Mouse (Mus musculus) ES-Bruce4 (cell line): ENCODE data around the gene Magi1. TPM values are rescaled to one million over a fixed set of nuclear protein-coding genes. Genes with fewer than 3 reads are reported as not detected.

Experiments
- H3K27ac ChIP-seq: 2 replicates; pipeline ENCODE4 v1.5.1; 2012; ENCODE audit warnings: low read length, inconsistent platforms; ENCODE audit not compliant: insufficient read depth
- H3K27me3 ChIP-seq: 2 replicates; pipeline ENCODE4 v1.6.1; 2012; ENCODE audit warnings: mild to moderate bottlenecking, low read length, inconsistent platforms; ENCODE audit not compliant: control insufficient read depth, poor library complexity, insufficient read depth, severe bottlenecking
- H3K36me3 ChIP-seq: 2 replicates; pipeline ENCODE4 v1.6.1; 2012; ENCODE audit warnings: inconsistent platforms, mild to moderate bottlenecking, low read length, moderate library complexity; ENCODE audit not compliant: control insufficient read depth, poor library complexity, insufficient read depth, severe bottlenecking
- H3K4me1 ChIP-seq: one replicate; pipeline ENCODE4 v1.8.1; 2011; ENCODE audit warnings: low read length; ENCODE audit not compliant: control insufficient read depth, insufficient read depth
- H3K4me3 ChIP-seq: 2 replicates; pipeline ENCODE4 v1.5.1; 2011; ENCODE audit warnings: low read depth, mild to moderate bottlenecking, low read length
- H3K9ac ChIP-seq: 2 replicates; pipeline ENCODE4 v1.6.1; 2012; ENCODE audit warnings: low read depth, mild to moderate bottlenecking, inconsistent platforms; ENCODE audit not compliant: poor library complexity, severe bottlenecking
- H3K9me3 ChIP-seq: replicated peaks from 2 replicates; pipeline ENCODE4 v1.6.1; 2012; ENCODE audit warnings: mild to moderate bottlenecking, low read length, inconsistent platforms; ENCODE audit not compliant: control insufficient read depth, poor library complexity, insufficient read depth, severe bottlenecking
- CTCF ChIP-seq: IDR thresholded peaks from one replicate; pipeline ENCODE4 v1.8.1; 2011; ENCODE audit warnings: low read depth, low read length
- EP300 ChIP-seq: IDR thresholded peaks from 2 replicates; pipeline ENCODE4 v1.6.1; 2011; ENCODE audit warnings: low read depth, low read length; ENCODE audit not compliant: insufficient read depth
- POLR2A ChIP-seq: IDR thresholded peaks from one replicate; pipeline ENCODE4 v1.8.1; 2011; ENCODE audit warnings: low read length; ENCODE audit not compliant: insufficient read depth
- polyA plus RNA-seq: library from polyadenylated mRNA; stranded (reverse); fragments of >200 nt; gene quantifications from 2 replicates; pipeline ENCODE4 v1.2.4, GENCODE M21; 2011; ENCODE audit warnings: low read depth; ENCODE audit not compliant: missing spikeins, insufficient read depth, insufficient read length

Magi1 gene
- polyA plus RNA-seq, 1 experiment: 22.4 TPM

DNA sequence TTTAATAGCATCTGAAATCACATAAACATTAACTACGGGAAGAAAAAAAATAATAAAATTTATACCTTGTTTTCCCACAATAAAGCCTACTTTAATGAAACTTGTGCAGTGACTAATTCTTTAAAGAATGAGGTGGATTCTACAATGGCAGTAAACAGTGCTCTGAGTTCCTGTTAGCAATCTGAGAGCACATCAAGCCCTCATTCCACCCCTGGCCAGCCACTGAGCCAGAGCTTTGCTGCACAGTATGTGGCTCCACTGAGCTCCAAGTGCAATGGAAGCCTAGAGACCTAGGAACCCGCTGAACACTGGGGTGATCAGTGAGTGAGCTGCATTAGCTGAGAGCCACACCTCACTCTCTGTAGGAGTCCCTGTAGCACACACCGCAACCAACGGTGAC, 127.7 kb downstream of the Magi1 start:
- no peaks in the 10 kb centered on the region for H3K27me3 ChIP-seq
- no peak overlapping the region for H3K27ac ChIP-seq

DNA sequence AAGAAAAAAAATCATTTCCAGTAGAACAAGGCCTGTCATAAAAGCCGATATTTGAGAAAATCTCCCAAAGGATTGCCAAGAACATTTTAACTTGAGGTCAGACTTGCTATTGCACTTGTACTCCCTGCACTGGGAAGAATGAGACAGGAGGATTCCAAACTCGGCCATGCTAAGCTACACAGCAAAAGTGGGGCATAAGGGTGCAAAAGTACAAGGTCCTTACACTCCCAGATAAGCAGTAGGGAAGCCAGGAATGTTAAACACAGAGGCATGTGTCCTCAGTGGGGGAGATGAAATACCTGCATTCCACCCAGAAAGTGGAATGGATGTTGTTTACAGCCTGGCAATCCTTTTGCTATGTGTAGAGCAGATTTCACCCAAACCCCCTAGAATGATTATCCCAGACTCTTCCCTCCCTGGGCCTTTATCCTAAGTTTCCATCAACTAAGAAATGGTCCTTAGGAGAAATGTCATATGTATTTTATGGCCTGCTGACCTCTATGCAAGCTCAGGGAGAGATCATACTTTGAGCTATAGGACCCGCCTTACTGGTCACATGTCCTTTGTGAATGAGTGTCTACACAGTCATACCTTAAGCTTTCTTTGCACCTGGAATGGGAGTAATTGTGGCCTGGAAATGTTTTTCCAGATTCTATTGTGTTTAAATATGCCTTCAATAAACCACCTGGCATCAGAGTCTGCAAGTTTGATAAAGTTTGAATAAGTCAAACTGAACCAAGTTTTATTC, 128.7 kb downstream of the Magi1 start:
- Histone ChIP-seq H3K27ac (no peak overlapping the region), H3K4me3 (no peak overlapping the region), H3K36me3 (no peaks in the 10 kb centered on the region), H3K4me1 (no peaks in the 10 kb centered on the region), H3K9me3 (no peaks in the 10 kb centered on the region), H3K9ac (no peak overlapping the region), H3K27me3 (no peaks in the 10 kb centered on the region)
- TF ChIP-seq CTCF: no peak
- no peak for TF ChIP-seq EP300
- no peak for TF ChIP-seq POLR2A

More for the DNA sequence above, 127.7 kb downstream of the Magi1 start:
- no peaks in the 10 kb centered on the region for H3K36me3 ChIP-seq
- no peaks in the 10 kb centered on the region for H3K4me1 ChIP-seq
- TF ChIP-seq POLR2A (no peak), EP300 (no peak), CTCF (no peak)
- no peak overlapping the region for H3K9ac ChIP-seq
- no peaks in the 10 kb centered on the region for H3K9me3 ChIP-seq
- no peak overlapping the region for H3K4me3 ChIP-seq

DNA sequence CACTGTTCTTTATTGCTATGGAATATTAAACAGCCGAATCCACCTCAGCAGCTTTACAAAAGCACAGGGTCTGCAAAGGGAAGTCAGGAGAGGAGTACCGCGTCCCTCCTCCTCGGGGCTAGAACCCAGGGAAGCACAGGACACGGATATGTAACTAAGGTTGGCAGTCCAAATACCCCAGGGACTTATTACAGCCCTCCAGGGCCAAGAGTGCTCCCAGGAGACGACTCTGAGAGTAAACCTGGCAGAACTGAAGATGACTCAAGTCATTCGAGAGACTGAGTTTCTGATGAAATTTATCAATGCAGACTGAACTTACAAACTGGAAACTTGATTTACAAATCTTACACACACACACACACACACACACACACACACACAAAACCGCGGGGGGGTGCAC, 130.8 kb downstream of the Magi1 start:
- no peaks in the 10 kb centered on the region for H3K9me3 ChIP-seq
- no peak overlapping the region for H3K9ac ChIP-seq
- no peaks in the 10 kb centered on the region for H3K27me3 ChIP-seq
- no peak overlapping the region for H3K27ac ChIP-seq
- H3K36me3 ChIP-seq: no peaks in the 10 kb centered on the region
- H3K4me3 ChIP-seq: no peak overlapping the region
- TF ChIP-seq POLR2A: no peak
- TF ChIP-seq CTCF: no peak
- no peak for TF ChIP-seq EP300
- H3K4me1 ChIP-seq: no peaks in the 10 kb centered on the region

DNA sequence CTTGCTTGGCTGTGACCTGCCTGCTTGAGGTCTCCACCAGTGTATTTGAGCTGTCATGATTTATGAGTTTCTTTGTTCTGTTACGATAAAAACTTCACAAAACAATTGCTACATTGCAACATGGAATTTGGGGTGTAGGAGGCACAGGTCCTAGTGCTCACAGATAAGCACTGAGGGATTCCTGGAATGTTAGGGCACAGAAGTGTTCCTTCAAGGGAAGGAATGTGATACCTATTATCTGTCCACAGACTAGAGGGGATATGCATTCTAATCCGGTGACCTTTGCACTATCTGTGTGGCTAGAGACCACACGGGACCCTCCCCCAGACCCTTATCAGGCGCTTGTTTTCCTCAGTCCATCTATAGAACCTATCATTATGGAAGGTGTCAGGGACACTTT, 132.8 kb downstream of the Magi1 start:
- Histone ChIP-seq H3K9ac (no peak overlapping the region), H3K4me1 (peaks cover 2% of the 10 kb centered on the region), H3K27ac (no peak overlapping the region), H3K9me3 (no peaks in the 10 kb centered on the region), H3K4me3 (no peak overlapping the region), H3K36me3 (no peaks in the 10 kb centered on the region), H3K27me3 (no peaks in the 10 kb centered on the region)
- no peak for TF ChIP-seq POLR2A
- TF ChIP-seq EP300: no peak
- TF ChIP-seq CTCF: no peak

DNA sequence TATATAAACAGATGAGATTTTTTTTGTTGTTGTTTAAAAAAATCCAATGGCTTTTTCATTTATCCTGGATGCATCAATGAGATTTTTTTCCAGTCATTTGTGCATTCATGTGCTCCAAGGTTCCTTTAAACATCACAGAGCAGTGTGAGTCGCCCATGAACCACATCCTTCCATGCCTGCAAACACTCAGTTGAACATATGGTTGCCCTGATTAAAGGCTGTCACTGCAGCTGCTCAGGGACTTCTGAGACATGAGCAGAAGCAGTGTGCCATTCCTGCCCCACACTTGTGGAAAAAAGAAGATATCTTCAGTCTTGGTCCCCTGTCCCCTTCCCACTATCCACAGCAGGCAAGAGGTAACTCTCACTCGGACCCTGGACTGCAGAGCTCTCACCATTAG, 133.9 kb downstream of the Magi1 start:
- H3K4me1 ChIP-seq: peaks cover 2% of the 10 kb centered on the region

GRCm38 (mm10) chr6:94146206-94146493, 137.6 kb downstream of the Magi1 start:
- Histone ChIP-seq H3K4me1 (peaks cover 2% of the 10 kb centered on the region), H3K4me3 (no peak overlapping the region), H3K9me3 (no peaks in the 10 kb centered on the region), H3K36me3 (no peaks in the 10 kb centered on the region), H3K27me3 (no peaks in the 10 kb centered on the region), H3K9ac (no peak overlapping the region), H3K27ac (no peak overlapping the region)
- TF ChIP-seq EP300 (no peak), CTCF (no peak)

More for the DNA sequence above, 133.9 kb downstream of the Magi1 start:
- H3K36me3 ChIP-seq: no peaks in the 10 kb centered on the region
- no peaks in the 10 kb centered on the region for H3K9me3 ChIP-seq
- no peak overlapping the region for H3K4me3 ChIP-seq
- no peaks in the 10 kb centered on the region for H3K27me3 ChIP-seq
- H3K27ac ChIP-seq: no peak overlapping the region
- H3K9ac ChIP-seq: no peak overlapping the region
- TF ChIP-seq EP300: no peak
- no peak for TF ChIP-seq CTCF
- no peak for TF ChIP-seq POLR2A
